Mouse (Mus musculus): ENCODE results near the gene Nup93.
A peak's percentile ranks its signal among the peaks of the same experiment; 100 is the strongest.

GRCm38 (mm10) chr8:94214252-94215173 is at the start of gene Nup93:
- TF ChIP-seq ZNF384 (IDR thresholded peaks at IDR 0.05; ENCODE audit: low read depth, low read length) = no peak
- no peak for TF ChIP-seq MAZ (IDR thresholded peaks at IDR 0.05; ENCODE audit: low read depth, low read length)
- TF ChIP-seq E2F4 (IDR thresholded peaks at IDR 0.05; ENCODE audit: insufficient replicate concordance, low read depth, low read length) = no peak
- no peak for TF ChIP-seq CTCF (conservative IDR thresholded peaks at IDR 0.05 in 1 of 2, IDR thresholded peaks at IDR 0.05 in 1 of 2; ENCODE audit: low read depth in 2 of 2, low read length in 2 of 2)
- no peak for TF ChIP-seq TCF12 (IDR thresholded peaks at IDR 0.05; ENCODE audit: low read depth, low read length)
- TF ChIP-seq TBP (conservative IDR thresholded peaks at IDR 0.05; ENCODE audit: low read depth, low read length) = no peak
- TF ChIP-seq MAX (IDR thresholded peaks at IDR 0.05; ENCODE audit: low read length) = peak; percentile 63; the same call in 1 of the 2 replicates
- no peak for TF ChIP-seq GABPA (IDR thresholded peaks at IDR 0.05; ENCODE audit: insufficient replicate concordance, low read depth, low read length)
- TF ChIP-seq ETS1 (conservative IDR thresholded peaks at IDR 0.05; ENCODE audit: low read depth, low read length) = no peak
- peak; percentile 73 for TF ChIP-seq USF1 (IDR thresholded peaks at IDR 0.05; ENCODE audit: low read depth, low read length)
